Mouse (Mus musculus) CH12.LX (cell line): ENCODE measurements at regions not wholly inside any gene's neighbourhood (a gene's known extent, or its start where the extent isn't known, plus 50 kb on each side); places are given as distances from the start of the nearest gene placed in this dataset.

ENCODE experiments used
- DNase-seq: peaks from one replicate; pipeline ENCODE4 v3.0.0-alpha.2; 2013; ENCODE audit errors: extremely low read depth
- H3K27ac ChIP-seq: 2 replicates; pipeline ENCODE4 v1.5.1; 2012; ENCODE audit warnings: low read depth, mild to moderate bottlenecking, control low read depth, moderate library complexity; ENCODE audit not compliant: insufficient read depth
- H3K27me3 ChIP-seq: replicated peaks from 2 replicates; pipeline ENCODE3; 2012; ENCODE audit warnings: inconsistent platforms
- H3K36me3 ChIP-seq, 2 experiments: replicated peaks in 1 of 2; 2 replicates each; pipeline versions ENCODE3 to v1.6.1; 2012; ENCODE audit warnings: inconsistent platforms in 1 of 2, low read length in 1 of 2, mild to moderate bottlenecking in 1 of 2, mixed read lengths in 1 of 2, moderate library complexity in 1 of 2; ENCODE audit not compliant: control insufficient read depth in 1 of 2, insufficient read depth in 1 of 2
- H3K4me1 ChIP-seq, 2 experiments: 2 replicates each; pipeline ENCODE4 v1.6.1; 2012; ENCODE audit warnings: inconsistent platforms in 1 of 2, moderate library complexity in 1 of 2; ENCODE audit not compliant: insufficient read depth in 2 of 2, control insufficient read depth in 1 of 2
- H3K4me2 ChIP-seq: 2 replicates; pipeline ENCODE4 v1.6.1; 2012; ENCODE audit warnings: low read depth, mild to moderate bottlenecking, control low read depth; ENCODE audit not compliant: poor library complexity, insufficient read depth, severe bottlenecking
- H3K4me3 ChIP-seq, 3 experiments: fragments of 150-350 bp in 1 of 3; sonication (generic) in 1 of 3; replicated peaks in 1 of 3; 2 replicates each; pipeline versions ENCODE3 to v1.5.1; 2011 to 2012; ENCODE audit warnings: low read depth in 2 of 3, low read length in 2 of 3, mild to moderate bottlenecking in 2 of 3, moderate library complexity in 2 of 3, control low read depth in 1 of 3, improper control_type of control experiment in 1 of 3, inconsistent platforms in 1 of 3, mixed read lengths in 1 of 3; ENCODE audit not compliant: poor library complexity in 1 of 3
- H3K79me2 ChIP-seq: replicated peaks from 2 replicates; pipeline ENCODE4 v1.6.1; 2012; ENCODE audit warnings: mild to moderate bottlenecking, moderate library complexity; ENCODE audit not compliant: control insufficient read depth, poor library complexity, insufficient read depth, severe bottlenecking; ENCODE audit errors: extremely low read depth
- H3K9ac ChIP-seq: 2 replicates; pipeline ENCODE4 v1.6.1; 2012; ENCODE audit warnings: low read depth, mild to moderate bottlenecking, control low read depth, moderate library complexity; ENCODE audit not compliant: insufficient read depth
- H3K9me3 ChIP-seq: replicated peaks from 2 replicates; pipeline ENCODE3; 2012; ENCODE audit warnings: low read length, inconsistent platforms, mixed read lengths
- BHLHE40 ChIP-seq: IDR thresholded peaks from 2 replicates; pipeline ENCODE4 v1.6.1; 2011; ENCODE audit warnings: mild to moderate bottlenecking, low read depth, low read length, improper control_type of control experiment
- CHD1 ChIP-seq: IDR thresholded peaks from 2 replicates; pipeline ENCODE4 v1.6.1; 2012; ENCODE audit warnings: low read depth, low read length, improper control_type of control experiment, inconsistent platforms
- CHD2 ChIP-seq: IDR thresholded peaks from 2 replicates; pipeline ENCODE4 v1.6.1; 2011; ENCODE audit warnings: low read length, improper control_type of control experiment
- CTCF ChIP-seq, 2 experiments: IDR thresholded peaks in 1 of 2; conservative IDR thresholded peaks in 1 of 2; 2 replicates each; pipeline ENCODE4 v1.5.1; 2011 to 2012; ENCODE audit warnings: low read depth in 2 of 2, low read length in 2 of 2, improper control_type of control experiment in 1 of 2, inconsistent platforms in 1 of 2, mild to moderate bottlenecking in 1 of 2, moderate library complexity in 1 of 2
- E2F4 ChIP-seq: IDR thresholded peaks from 2 replicates; pipeline ENCODE4 v1.6.1; 2011; ENCODE audit warnings: low read depth, low read length, improper control_type of control experiment; ENCODE audit not compliant: insufficient replicate concordance
- ELF1 ChIP-seq: IDR thresholded peaks from 2 replicates; pipeline ENCODE4 v1.6.1; 2014; ENCODE audit warnings: low read depth, mild to moderate bottlenecking, inconsistent platforms, low read length, improper control_type of control experiment
- IRF4 ChIP-seq: IDR thresholded peaks from 2 replicates; pipeline ENCODE4 v1.6.1; 2014; ENCODE audit warnings: low read depth, mild to moderate bottlenecking, inconsistent platforms, low read length, improper control_type of control experiment
- JUND ChIP-seq: conservative IDR thresholded peaks from 2 replicates; pipeline ENCODE4 v1.6.1; 2011; ENCODE audit warnings: low read depth, low read length, improper control_type of control experiment
- KAT2A ChIP-seq: IDR thresholded peaks from 2 replicates; pipeline ENCODE4 v1.6.1; 2012; ENCODE audit warnings: low read length, improper control_type of control experiment, inconsistent platforms; ENCODE audit not compliant: insufficient replicate concordance
- MAFK ChIP-seq: IDR thresholded peaks from 2 replicates; pipeline ENCODE4 v1.6.1; 2011; ENCODE audit warnings: low read length, improper control_type of control experiment; ENCODE audit not compliant: insufficient replicate concordance
- MEF2A ChIP-seq: IDR thresholded peaks from 2 replicates; pipeline ENCODE4 v1.6.1; 2014; ENCODE audit warnings: low read depth, mild to moderate bottlenecking, inconsistent platforms, low read length, improper control_type of control experiment, borderline replicate concordance
- MXI1 ChIP-seq: IDR thresholded peaks from 2 replicates; pipeline ENCODE4 v1.6.1; 2011; ENCODE audit warnings: mild to moderate bottlenecking, low read depth, low read length, improper control_type of control experiment
- MYC ChIP-seq: IDR thresholded peaks from 2 replicates; pipeline ENCODE4 v1.6.1; 2011; ENCODE audit warnings: low read depth, mild to moderate bottlenecking, improper control_type of control experiment, low read length
- NRF1 ChIP-seq: IDR thresholded peaks from 2 replicates; pipeline ENCODE4 v1.6.1; 2014; ENCODE audit warnings: low read depth, mild to moderate bottlenecking, inconsistent platforms, low read length, improper control_type of control experiment, moderate library complexity
- PAX5 ChIP-seq: IDR thresholded peaks from 2 replicates; pipeline ENCODE4 v1.6.1; 2012; ENCODE audit warnings: low read length, inconsistent platforms, mixed read lengths
- POLR2A ChIP-seq: IDR thresholded peaks from 2 replicates; pipeline ENCODE4 v1.6.1; 2011; ENCODE audit warnings: low read depth, mild to moderate bottlenecking, improper control_type of control experiment, low read length
- POLR2AphosphoS2 ChIP-seq: IDR thresholded peaks from 2 replicates; pipeline ENCODE4 v1.6.1; 2011; ENCODE audit warnings: low read depth, low read length, improper control_type of control experiment
- RCOR1 ChIP-seq: conservative IDR thresholded peaks from 2 replicates; pipeline ENCODE4 v1.6.1; 2012; ENCODE audit warnings: low read depth, mild to moderate bottlenecking, inconsistent platforms, low read length, improper control_type of control experiment
- SMC3 ChIP-seq: IDR thresholded peaks from 2 replicates; pipeline ENCODE4 v1.6.1; 2011; ENCODE audit warnings: low read depth, low read length, improper control_type of control experiment
- TBP ChIP-seq: conservative IDR thresholded peaks from 2 replicates; pipeline ENCODE4 v1.6.1; 2011; ENCODE audit warnings: low read depth, low read length, improper control_type of control experiment
- USF1 ChIP-seq: IDR thresholded peaks from 2 replicates; pipeline ENCODE4 v1.6.1; 2014; ENCODE audit warnings: low read depth, mild to moderate bottlenecking, inconsistent platforms, low read length, improper control_type of control experiment
- ZKSCAN1 ChIP-seq: IDR thresholded peaks from 2 replicates; pipeline ENCODE4 v1.6.1; 2012; ENCODE audit warnings: low read depth, inconsistent platforms, low read length, improper control_type of control experiment, borderline replicate concordance
- ZMIZ1 ChIP-seq: IDR thresholded peaks from 2 replicates; pipeline ENCODE4 v1.6.1; 2012; ENCODE audit warnings: low read depth, mild to moderate bottlenecking, inconsistent platforms, low read length, improper control_type of control experiment
- dilution Hi-C: fragments of 300-500 bp; cut with MboI; formaldehyde crosslinking; loops from 2 replicates; pipeline ENCODE4 v1.14.3; 2020; ENCODE audit warnings: low sequenced_read_pairs; ENCODE audit not compliant: extremely low pct_unique_long_range_greater_than_20kb, extremely low pct_ligation_motif_present
- in situ Hi-C: fragments of 300-500 bp; cut with MboI; formaldehyde crosslinking; loops from 3 replicates; pipeline ENCODE4 v1.14.3; 2019; ENCODE audit warnings: low sequenced_read_pairs, low pct_ligation_motif_present, low pct_unique_long_range_greater_than_20kb, mixed read lengths

DNA sequence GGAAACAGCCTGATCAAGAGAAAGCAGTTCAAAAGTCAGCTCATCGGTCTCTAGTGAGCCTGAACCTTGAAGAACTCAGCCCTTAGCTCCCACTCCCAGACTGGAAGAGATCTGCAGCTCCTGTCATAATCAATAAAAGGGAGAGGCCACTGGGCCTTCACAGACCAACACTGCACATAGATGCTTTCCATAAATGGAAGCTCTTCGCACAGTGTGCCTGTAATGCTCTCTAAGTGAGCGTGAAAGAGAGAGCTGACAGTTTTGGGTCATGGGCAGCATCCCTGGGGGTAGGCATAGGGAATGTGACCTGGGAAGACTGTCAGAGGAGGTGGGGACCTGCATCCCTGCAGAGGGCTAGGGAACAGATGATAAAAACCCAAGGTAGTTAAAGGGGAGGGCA is 551.9 kb upstream of the Cdh11 start:
- no peak for DNase-seq
- dilution Hi-C loops (no loop called here), in situ Hi-C loops (no loop called here)
- peaks cover 28% of the 10 kb centered on the region for H3K27me3 ChIP-seq
- no peak overlapping the region for H3K4me2 ChIP-seq
- H3K27ac ChIP-seq, result no peak overlapping the region
- H3K4me1 ChIP-seq, result no peaks in the 10 kb centered on the region
- no peak overlapping the region for H3K9ac ChIP-seq
- peaks cover 2% of the 10 kb centered on the region for H3K9me3 ChIP-seq
- TF ChIP-seq POLR2AphosphoS2, result no peak
- TF ChIP-seq USF1, result no peak
- no peak for TF ChIP-seq RCOR1
- no peak for TF ChIP-seq SMC3
- no peak for TF ChIP-seq POLR2A
- no peak for TF ChIP-seq CHD1
- no peak for TF ChIP-seq JUND
- no peak for TF ChIP-seq MAFK
- no peak for TF ChIP-seq PAX5
- no peak for TF ChIP-seq CTCF (conservative IDR thresholded peaks at IDR 0.05 in 1 of 2, IDR thresholded peaks at IDR 0.05 in 1 of 2; ENCODE audit: low read depth in 2 of 2, low read length in 2 of 2)
- no peaks in the 10 kb centered on the region for H3K36me3 ChIP-seq
- H3K4me3 ChIP-seq, result no peak overlapping the region
- H3K79me2 ChIP-seq, result no peaks in the 10 kb centered on the region

DNA sequence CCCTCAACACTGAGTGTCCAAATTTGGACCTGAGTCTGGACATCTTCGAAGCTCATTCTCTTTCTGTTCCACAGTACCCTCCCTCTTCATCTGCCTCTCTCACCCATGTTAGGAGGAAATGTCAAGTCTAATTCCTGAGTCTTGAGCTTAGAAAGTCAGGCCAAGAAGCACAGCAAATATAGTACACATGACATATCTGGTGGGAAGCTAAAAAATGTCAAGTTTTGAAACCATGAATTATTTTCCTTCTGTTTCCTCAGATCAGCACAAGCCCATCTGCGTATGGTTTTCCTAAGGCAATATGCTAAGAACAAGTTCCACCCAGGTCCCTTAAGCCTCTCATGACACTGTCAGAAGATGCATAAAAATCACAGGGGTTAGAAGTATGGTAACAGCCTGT is 553.6 kb upstream of the Cdh11 start:
- H3K4me3 ChIP-seq, result no peak overlapping the region
- no peak overlapping the region for H3K27ac ChIP-seq
- DNase-seq, result no peak
- peaks cover 2% of the 10 kb centered on the region for H3K9me3 ChIP-seq
- H3K27me3 ChIP-seq, result peaks cover 40% of the 10 kb centered on the region
- no peak overlapping the region for H3K4me2 ChIP-seq
- no peaks in the 10 kb centered on the region for H3K4me1 ChIP-seq
- dilution Hi-C loops (no loop called here), in situ Hi-C loops (no loop called here)
- no peak for TF ChIP-seq IRF4
- no peak for TF ChIP-seq ELF1
- TF ChIP-seq KAT2A, result no peak
- TF ChIP-seq NRF1, result no peak
- no peak for TF ChIP-seq MYC
- TF ChIP-seq ZKSCAN1, result no peak
- no peak for TF ChIP-seq CHD2
- no peaks in the 10 kb centered on the region for H3K79me2 ChIP-seq
- no peak overlapping the region for H3K9ac ChIP-seq
- no peaks in the 10 kb centered on the region for H3K36me3 ChIP-seq

DNA sequence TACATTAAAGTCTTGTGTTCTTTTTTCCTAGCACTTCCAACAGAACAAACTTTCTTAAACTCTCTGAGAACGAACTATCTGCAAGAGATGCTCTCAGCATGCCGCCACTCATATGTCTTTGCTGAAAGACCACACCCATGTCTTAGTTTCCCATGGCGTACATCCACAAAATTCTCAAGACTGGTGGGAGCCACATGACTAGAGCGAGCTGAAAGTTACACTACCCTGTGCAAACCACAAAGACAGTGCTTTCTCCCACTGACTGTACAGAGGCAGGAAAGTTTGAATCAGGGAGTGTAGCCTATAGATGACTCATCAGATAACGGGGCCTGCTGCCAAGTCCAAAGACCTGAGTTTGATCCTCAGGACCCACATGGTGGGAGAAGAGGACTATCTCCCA is 554.5 kb upstream of the Cdh11 start:
- dilution Hi-C loops (no loop called here), in situ Hi-C loops (no loop called here)
- H3K4me3 ChIP-seq, result no peak overlapping the region

More for the DNA sequence above, 554.5 kb upstream of the Cdh11 start:
- DNase-seq, result no peak
- TF ChIP-seq MXI1 (no peak), RCOR1 (no peak), ZKSCAN1 (no peak), E2F4 (no peak), TBP (no peak), ZMIZ1 (no peak), CHD2 (no peak), BHLHE40 (no peak), MYC (no peak), POLR2A (no peak), CTCF (conservative IDR thresholded peaks at IDR 0.05 in 1 of 2, IDR thresholded peaks at IDR 0.05 in 1 of 2; ENCODE audit: low read depth in 2 of 2, low read length in 2 of 2) (no peak), MEF2A (no peak)
- peaks cover 2% of the 10 kb centered on the region for H3K9me3 ChIP-seq
- no peaks in the 10 kb centered on the region for H3K79me2 ChIP-seq
- H3K27ac ChIP-seq, result no peak overlapping the region
- no peak overlapping the region for H3K9ac ChIP-seq
- no peaks in the 10 kb centered on the region for H3K36me3 ChIP-seq
- no peak overlapping the region for H3K4me2 ChIP-seq
- no peaks in the 10 kb centered on the region for H3K4me1 ChIP-seq
- H3K27me3 ChIP-seq, result peaks cover 43% of the 10 kb centered on the region
